ENCODE assay signal across 8 mouse cellular contexts in the genomic region with DNA sequence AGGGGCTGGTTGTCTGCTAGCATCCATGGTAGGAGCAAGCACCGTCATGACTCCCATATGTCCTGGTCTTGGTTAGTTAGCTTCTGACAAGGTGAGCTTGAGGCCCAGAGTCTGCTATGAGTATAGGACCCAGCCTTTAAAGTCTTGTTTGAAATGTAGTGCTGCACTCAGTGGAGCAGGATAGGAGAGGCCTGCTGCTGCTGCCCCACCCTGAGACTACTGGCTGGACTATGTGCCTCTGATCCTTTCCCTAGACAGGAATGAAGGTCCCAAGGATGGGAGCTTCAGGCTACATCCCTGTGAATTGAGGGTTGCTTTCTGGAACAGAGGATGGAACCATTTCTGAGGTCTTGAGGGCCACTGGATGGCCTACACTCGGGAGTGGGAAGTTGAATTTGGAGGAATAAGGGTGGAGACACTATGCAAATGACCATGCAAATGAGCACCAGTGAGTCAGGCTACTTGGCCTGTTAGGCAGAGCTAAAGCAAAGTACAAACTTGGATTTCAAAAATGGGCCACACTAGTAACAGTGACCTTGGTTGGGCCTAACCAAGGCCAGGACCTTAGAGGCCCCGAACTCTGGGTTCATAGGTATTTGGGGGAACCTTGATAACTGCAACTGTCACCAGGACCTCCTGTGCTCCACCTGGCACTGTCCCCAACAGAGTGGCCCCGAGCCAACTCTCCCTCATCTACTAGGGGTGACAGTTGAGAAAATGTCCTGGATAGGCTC. TPM values are rescaled to one million over a fixed set of nuclear protein-coding genes. Genes with fewer than 3 reads are reported as not detected.
DNase-seq lines count a peak whose midpoint lies in the region; ATAC-seq and TF ChIP-seq lines count a peak whose summit lies in the region.

No protein-coding gene starts in this region.

- no peaks in the 10 kb centered on the region for H3K9me3 ChIP-seq in forebrain, embryonic 12.5 days
- no peaks in the 10 kb centered on the region for H3K9me3 ChIP-seq in hindbrain, embryonic 13.5 days
- H3K9me3 ChIP-seq in liver, embryonic 12.5 days (replicated peaks): no peaks in the 10 kb centered on the region

- H3K27me3 ChIP-seq in forebrain, embryonic 12.5 days: no peaks in the 10 kb centered on the region
- H3K27me3 ChIP-seq in hindbrain, embryonic 13.5 days: no peaks in the 10 kb centered on the region
- no peaks in the 10 kb centered on the region for H3K27me3 ChIP-seq in liver, embryonic 12.5 days (replicated peaks)

- TF ChIP-seq POLR2A in olfactory bulb, adult 2 months (IDR thresholded peaks at IDR 0.05; ENCODE audit: insufficient read depth, low read depth, low read length): no peak

- H3K4me2 ChIP-seq in forebrain, embryonic 12.5 days: peak overlapping the region; percentile 41
- H3K4me2 ChIP-seq in hindbrain, embryonic 13.5 days: peak overlapping the region; percentile 45
- H3K4me2 ChIP-seq in liver, embryonic 12.5 days: peak overlapping the region; percentile 40

- no peak for TF ChIP-seq CTCF in olfactory bulb, adult 2 months (IDR thresholded peaks at IDR 0.05; ENCODE audit: insufficient read depth, low read depth, low read length)

- peak overlapping the region; percentile 94 for H3K27ac ChIP-seq in forebrain, embryonic 12.5 days
- peak overlapping the region; percentile 92 for H3K27ac ChIP-seq in hindbrain, embryonic 13.5 days
- peak overlapping the region; percentile 62 for H3K27ac ChIP-seq in liver, embryonic 12.5 days
- H3K27ac ChIP-seq in olfactory bulb, adult 2 months (ENCODE audit: insufficient read depth, low read depth, low read length): peak overlapping the region; percentile 89

- H3K4me1 ChIP-seq in forebrain, embryonic 12.5 days: peaks cover 92% of the 10 kb centered on the region
- H3K4me1 ChIP-seq in hindbrain, embryonic 13.5 days (replicated peaks): peaks cover 98% of the 10 kb centered on the region
- H3K4me1 ChIP-seq in liver, embryonic 12.5 days: peaks cover 89% of the 10 kb centered on the region
- H3K4me1 ChIP-seq in olfactory bulb, adult 2 months (ENCODE audit: control insufficient read depth, insufficient read depth, low read length): peaks cover 82% of the 10 kb centered on the region

- peak overlapping the region; percentile 21; the same call in 1 of the 2 replicates for H3K9ac ChIP-seq in forebrain, embryonic 12.5 days
- peak overlapping the region; percentile 68 for H3K9ac ChIP-seq in hindbrain, embryonic 13.5 days
- H3K9ac ChIP-seq in liver, embryonic 12.5 days: no peak overlapping the region

- DNase-seq in cerebellum, adult 11-12 months: peak; percentile 70
- peak; percentile 90 for DNase-seq in adrenal gland, adult 8-10 months
- DNase-seq in left cerebral cortex, adult 11 months (ENCODE audit: low spot score): no peak

- ATAC-seq in cerebellum, adult (ENCODE audit: insufficient number of reproducible peaks, low FRiP score, low TSS enrichment): no peak
- ATAC-seq in forebrain, embryonic 12.5 days (ENCODE audit: low FRiP score): no peak
- no peak for ATAC-seq in hindbrain, embryonic 13.5 days (ENCODE audit: low FRiP score)
- ATAC-seq in liver, embryonic 12.5 days: 0 out of 2 replicates have a peak, but pooled peaks have one; percentile 19

- WGBS in forebrain, embryonic 12.5 days: 71% methylated on average over 4 of the region's 4 CpGs
- 66% methylated on average over 4 of the region's 4 CpGs for WGBS in hindbrain, embryonic 13.5 days
- 46% methylated on average over 4 of the region's 4 CpGs for WGBS in liver, embryonic 12.5 days (ENCODE audit: insufficient replicate concordance)
- WGBS in olfactory bulb, adult 2 months: 29% methylated on average over 4 of the region's 4 CpGs

- H3K36me3 ChIP-seq in forebrain, embryonic 12.5 days (replicated peaks): no peaks in the 10 kb centered on the region
- H3K36me3 ChIP-seq in hindbrain, embryonic 13.5 days: no peaks in the 10 kb centered on the region
- H3K36me3 ChIP-seq in liver, embryonic 12.5 days: peaks cover 18% of the 10 kb centered on the region; the same call in 1 of the 2 replicates

- H3K4me3 ChIP-seq in forebrain, embryonic 12.5 days (replicated peaks): no peak overlapping the region
- H3K4me3 ChIP-seq in hindbrain, embryonic 13.5 days: no peak overlapping the region
- H3K4me3 ChIP-seq in liver, embryonic 12.5 days: no peak overlapping the region
- H3K4me3 ChIP-seq in olfactory bulb, adult 2 months (ENCODE audit: insufficient read depth, low read depth, low read length): peak overlapping the region; percentile 5; the same call in 1 of the 2 replicates

RNA-seq across cellular contexts. Expression of gene Mef2d, which starts 6.8 kb away (rescaled TPM):
- total RNA-seq in adrenal gland, adult 8-10 months (2022): 100 to 1,000 TPM in 1 of 4 experiments, 10 to 100 TPM in 3; 82.0 to 111 (median 89.0) TPM
- polyA plus RNA-seq in forebrain, embryonic 12.5 days (2016; fragmentation: Nextera tagmentation; extraction: Ambion mirVana): 17.7 and 20.3 TPM in 2 replicates
- 14.5 and 14.8 TPM in 2 replicates for polyA plus RNA-seq in hindbrain, embryonic 13.5 days (2015; fragmentation: Nextera tagmentation; extraction: Ambion mirVana)
- 12.1 and 13.6 TPM in 2 replicates for polyA plus RNA-seq in liver, embryonic 12.5 days (2016; fragmentation: Nextera tagmentation; extraction: Ambion mirVana)
- polyA plus RNA-seq in olfactory bulb, adult 2 months (2012; ENCODE audit: insufficient read depth, insufficient read length, low replicate concordance, missing spikeins): 460 TPM in 1 of 2 replicates, not detected in the other
